Comparison of ENCODE assay signal across 21 mouse cellular contexts in genomic region chr5:131266291-131266690, GRCm38 (mm10). TPM values are rescaled to one million over a fixed set of nuclear protein-coding genes. Genes with fewer than 3 reads are reported as not detected.
"Had no signal": no experiment of that assay in that cellular context is flagged by ENCODE, and none has a peak within 500 bp of the region (broad histone marks: within the 10 kb centered on the region; RNA-seq: fewer than 3 reads in every experiment).

No protein-coding gene starts in this region.

- H3K9ac ChIP-seq: lung, embryonic 14.5 days; midbrain, embryonic 12.5 days; neural tube, embryonic 13.5 days; neural tube, embryonic 15.5 days had no signal

- H3K27ac ChIP-seq: midbrain, embryonic 10.5 days; midbrain, embryonic 12.5 days; neural tube, embryonic 13.5 days; neural tube, embryonic 15.5 days had no signal

- H3K36me3 ChIP-seq: midbrain, embryonic 10.5 days; midbrain, embryonic 12.5 days; neural tube, embryonic 13.5 days; neural tube, embryonic 15.5 days had no signal

- H3K4me3 ChIP-seq: midbrain, embryonic 10.5 days; midbrain, embryonic 12.5 days; myocyte; neural tube, embryonic 13.5 days; neural tube, embryonic 15.5 days had no signal

- H3K4me1 ChIP-seq: midbrain, embryonic 10.5 days; midbrain, embryonic 12.5 days; neural tube, embryonic 13.5 days; neural tube, embryonic 15.5 days had no signal

- H3K9me3 ChIP-seq: midbrain, embryonic 10.5 days; midbrain, embryonic 12.5 days; neural tube, embryonic 13.5 days; neural tube, embryonic 15.5 days had no signal

- ATAC-seq: midbrain, embryonic 16.5 days had no signal

- H3K4me2 ChIP-seq: lung, embryonic 14.5 days; midbrain, embryonic 12.5 days; neural tube, embryonic 13.5 days; neural tube, embryonic 15.5 days had no signal

- DNase-seq: lung, adult 18-20 months; lung, embryonic 14.5 days; lung, postnatal 10 days; lung, postnatal 4 days; midbrain, embryonic 14.5 days; retina, postnatal 1 day; right cerebral cortex, adult 18-20 months; right cerebral cortex, postnatal 25 days; right cerebral cortex, postnatal 4 days; spleen, adult 18-20 months; thymus, adult 18-20 months; thymus, postnatal 14 days; thymus, postnatal 36 days had no signal

- H3K27me3 ChIP-seq: midbrain, embryonic 12.5 days; neural tube, embryonic 13.5 days; neural tube, embryonic 15.5 days had no signal

RNA-seq across cellular contexts. Expression of gene Galnt17, which starts 42.0 kb away (rescaled TPM):
- total RNA-seq: megakaryocyte, adult 5-6 weeks; megakaryocyte-erythroid progenitor cell, adult 5-6 weeks had no signal
